Mouse (Mus musculus) ovary, postnatal 14 days (tissue): ENCODE data around the gene Mfng.
A peak's percentile ranks its signal among the peaks of the same experiment; 100 is the strongest.

Experiments
- DNase-seq: peaks from one replicate; pipeline ENCODE4 v3.0.0; 2022; ENCODE audit warnings: low spot score

The Mfng gene

DNA sequence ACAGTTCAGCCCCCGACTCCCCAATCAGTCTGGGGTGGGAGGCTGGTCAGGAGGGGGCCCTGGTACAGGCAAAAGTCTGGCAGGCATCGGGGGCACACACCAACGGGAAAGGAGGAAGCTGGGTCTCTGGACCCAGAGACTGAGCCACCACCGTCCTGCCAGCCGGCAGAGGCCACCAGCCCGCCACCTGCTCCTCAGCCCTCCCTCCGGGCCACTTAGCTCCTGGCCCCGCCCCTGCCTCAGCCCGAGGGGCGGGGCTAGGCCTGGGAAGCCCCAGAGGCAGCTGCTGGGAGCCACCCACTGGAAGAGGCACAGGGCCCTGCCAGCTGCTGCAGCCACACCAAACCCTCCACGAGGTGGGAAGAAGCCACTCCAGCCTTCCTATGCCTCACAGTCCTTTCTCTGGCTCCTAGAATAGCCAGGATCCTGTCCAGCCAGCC is at the start of gene Mfng:
Mfng (minus strand) TSS at position 186 of the 440 bp plus-strand sequence.
- DNase-seq, result peak; percentile 29

DNA sequence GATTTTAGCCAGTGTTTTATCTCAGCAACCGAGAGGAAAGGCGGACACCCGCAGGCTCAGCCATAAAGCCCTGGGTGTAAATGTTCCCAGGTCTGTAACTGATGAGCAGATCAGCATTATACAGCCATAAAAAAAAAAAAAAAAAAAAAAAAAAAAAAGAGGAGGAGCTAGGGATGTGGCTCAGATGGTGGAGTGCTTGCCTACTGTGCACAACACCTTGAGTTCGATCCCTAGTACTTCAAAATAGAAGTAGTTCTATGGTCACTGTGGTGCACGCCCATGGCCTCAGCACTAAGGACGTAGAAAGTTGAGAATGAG is 42.8 kb upstream of the Mfng start:
- no peak for DNase-seq

DNA sequence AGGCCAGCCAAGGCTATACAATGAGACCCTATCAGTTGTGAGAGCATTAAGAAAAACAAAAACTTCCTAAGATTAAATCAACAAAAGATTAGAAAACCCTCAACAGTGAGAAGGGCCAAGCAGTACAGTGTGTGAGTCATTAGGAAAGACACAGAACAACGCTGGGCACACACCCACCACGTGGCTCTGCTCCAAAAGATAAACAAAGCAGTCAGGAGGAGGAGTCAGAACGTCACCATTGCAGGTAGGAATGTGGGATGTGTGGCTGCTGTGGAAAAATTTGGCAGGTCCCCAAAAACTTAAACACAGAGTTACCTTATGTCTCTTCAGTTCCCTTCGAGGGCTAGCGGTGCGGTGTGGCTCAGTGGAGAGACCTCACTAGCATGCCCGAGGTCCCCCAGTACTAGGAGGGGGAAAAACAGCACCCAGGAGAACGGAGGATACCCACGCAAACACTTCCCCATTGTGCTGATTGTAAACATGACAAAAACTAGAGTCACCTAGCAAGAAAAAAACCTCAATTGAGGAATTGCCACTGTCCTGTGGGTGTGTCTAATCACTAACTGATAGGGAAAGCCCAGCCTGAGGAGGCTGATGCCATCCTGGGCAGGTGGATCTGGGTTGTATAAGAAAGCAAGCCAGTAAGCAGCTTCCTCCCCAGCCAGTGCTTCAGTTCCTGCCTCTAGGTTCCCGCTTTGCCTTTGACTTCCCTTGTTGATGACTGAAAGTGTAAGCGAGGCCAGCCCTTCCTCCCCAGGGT is 42.2 kb upstream of the Mfng start:
- no peak for DNase-seq

DNA sequence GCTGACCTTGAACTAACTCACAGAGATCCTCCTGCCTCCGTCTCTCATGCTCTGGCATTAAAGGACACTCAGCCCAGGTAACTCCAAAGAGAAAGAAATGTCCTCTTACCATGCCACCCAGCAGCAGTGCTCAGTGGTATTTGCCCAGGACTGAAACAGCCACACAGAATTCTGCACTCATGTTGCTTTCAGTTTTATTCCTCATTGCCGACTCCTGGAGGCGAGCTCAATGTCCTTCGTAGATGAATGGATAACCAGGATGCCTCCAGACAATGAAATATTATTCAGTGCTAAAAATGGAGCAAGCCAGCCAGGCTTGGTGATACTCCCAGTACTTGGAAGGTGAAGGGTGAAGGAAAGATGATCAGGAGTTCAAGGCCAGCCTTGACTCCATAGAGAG is 40.3 kb upstream of the Mfng start:
- no peak for DNase-seq

DNA sequence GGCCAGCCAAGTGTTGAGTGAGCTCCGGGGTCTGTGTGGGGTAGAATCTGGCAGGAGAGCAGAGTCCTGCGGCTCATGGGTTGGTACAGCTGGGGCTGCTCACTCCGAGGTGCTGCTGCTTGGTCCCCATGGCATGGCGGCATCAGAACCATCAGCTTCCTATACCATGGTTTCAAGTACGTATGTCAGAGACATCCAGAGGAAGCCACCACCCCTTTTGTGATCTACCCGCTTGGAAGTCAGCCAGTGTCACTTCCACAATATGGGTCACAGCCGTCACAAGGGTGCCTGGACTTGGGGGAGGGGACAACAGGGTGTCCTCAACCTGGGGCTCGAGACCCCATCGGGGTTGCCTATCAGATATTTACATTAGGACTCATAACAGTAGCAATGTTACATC is 36.9 kb upstream of the Mfng start:
- DNase-seq, result no peak

DNA sequence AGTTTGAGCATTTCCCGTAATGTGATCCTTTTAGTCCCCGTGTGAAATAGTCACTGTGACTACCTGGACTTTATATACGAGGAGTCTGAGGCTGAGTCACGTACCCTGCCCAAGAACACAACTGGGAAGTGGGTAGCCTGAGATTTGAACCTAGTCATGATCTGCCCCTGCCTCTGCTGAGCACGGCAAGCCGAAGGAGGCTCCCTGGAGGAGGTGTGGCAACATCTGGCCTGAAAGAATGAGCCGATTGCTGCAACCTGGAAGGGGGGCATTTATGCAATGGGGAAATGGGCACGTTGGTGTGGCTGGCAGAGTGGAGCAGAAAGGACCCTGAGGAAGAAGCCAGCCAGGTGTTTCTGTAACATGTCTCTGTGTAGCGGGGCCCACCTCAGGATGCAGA is 36.5 kb upstream of the Mfng start:
- DNase-seq, result no peak

DNA sequence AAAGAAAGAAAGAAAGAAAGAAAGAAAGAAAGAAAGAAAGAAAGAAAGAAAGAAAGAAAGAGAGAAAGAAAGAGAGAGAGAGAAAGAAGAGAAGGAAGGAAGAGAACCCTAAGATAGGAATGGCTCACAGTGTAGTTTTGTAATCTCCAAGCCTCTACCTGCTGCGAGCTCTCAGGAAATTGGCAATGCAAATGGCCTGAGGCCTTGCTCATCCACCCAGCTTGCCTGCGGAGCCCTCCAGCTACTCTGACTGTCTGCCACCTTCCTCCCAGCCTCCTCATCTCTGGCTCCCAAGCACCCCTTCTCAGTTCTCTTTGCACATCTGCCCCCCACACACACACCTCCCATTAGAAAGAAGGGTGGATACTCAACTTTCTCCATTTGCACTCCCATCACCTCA is 35.7 kb upstream of the Mfng start:
- no peak for DNase-seq

DNA sequence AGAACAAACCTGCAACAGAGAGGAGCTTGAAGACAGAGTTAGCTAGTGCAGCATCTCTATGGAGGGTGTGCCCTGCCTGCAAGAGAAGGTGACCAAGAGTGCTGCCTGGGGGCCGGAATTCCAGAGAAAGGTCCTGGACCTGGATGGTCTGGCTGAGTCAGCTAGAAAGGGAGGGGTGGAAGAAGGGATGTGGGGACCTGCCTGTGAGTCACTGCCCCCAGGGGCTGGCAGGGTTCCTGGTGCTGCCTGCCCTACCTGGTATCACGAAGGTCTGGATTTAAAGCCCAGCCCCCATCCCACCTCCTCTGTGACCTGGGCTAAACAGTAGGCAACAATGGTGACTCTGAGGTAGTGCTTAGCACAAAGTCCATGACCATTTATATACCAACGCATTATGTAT is 33.9 kb upstream of the Mfng start:
- DNase-seq, result no peak

DNA sequence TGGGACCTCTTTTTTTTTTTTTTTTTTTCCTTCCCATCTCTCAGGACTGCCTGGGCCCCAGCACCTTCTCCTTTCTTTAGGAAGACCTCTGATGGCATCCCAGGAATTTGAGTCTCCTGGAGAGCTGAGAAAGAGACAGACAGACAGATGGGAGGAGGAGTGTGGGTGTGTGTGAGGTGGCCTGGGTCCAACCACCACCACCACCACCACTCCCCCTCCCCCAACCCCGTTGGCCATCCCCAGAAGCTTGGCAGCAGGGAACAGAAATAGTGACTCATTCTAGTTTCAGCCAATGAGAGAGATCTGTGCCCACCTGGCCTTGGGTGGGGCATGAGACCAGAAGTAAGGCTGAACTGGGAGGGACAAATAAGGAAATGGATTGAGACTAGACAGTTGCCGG is 33.3 kb upstream of the Mfng start:
- no peak for DNase-seq

DNA sequence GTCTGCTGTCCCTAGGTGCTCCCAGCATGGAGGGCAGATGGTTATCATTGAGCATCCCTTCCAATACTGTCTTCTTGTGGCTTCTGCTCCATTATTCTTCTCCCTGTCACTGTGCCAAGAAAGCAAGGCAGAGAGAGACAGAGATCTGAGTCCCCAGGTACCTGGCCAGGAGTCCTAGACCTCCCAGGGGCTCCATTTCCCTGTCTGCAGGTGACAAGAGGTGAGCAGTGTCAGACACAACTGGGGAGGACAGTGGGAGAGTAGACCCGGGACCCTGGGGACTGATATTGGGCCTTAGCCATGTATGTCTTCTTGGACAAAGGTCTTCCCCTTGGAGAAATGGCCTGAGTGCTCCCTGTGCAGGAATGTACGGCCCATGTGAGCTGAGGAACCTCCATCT is 32.1 kb upstream of the Mfng start:
- no peak for DNase-seq

DNA sequence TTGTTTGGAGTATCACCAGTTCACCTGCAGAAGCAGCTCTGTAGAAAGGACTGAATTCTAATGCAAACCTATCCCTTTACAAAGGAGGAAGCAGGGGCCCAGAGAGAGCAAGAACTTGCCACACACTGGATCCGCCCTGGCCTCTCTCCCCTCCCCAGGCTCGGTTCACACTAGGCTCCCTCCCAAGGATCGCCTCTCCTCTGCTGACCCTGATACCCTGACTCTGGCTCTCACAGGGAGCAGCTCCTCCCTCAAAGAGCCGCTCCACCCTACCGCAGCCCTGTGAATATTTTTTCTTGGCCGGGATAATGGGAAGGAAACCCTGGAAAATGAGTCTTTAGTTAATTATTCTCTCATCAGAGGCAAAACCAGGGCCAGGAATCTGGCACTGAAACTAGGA is 31.1 kb upstream of the Mfng start:
- no peak for DNase-seq

DNA sequence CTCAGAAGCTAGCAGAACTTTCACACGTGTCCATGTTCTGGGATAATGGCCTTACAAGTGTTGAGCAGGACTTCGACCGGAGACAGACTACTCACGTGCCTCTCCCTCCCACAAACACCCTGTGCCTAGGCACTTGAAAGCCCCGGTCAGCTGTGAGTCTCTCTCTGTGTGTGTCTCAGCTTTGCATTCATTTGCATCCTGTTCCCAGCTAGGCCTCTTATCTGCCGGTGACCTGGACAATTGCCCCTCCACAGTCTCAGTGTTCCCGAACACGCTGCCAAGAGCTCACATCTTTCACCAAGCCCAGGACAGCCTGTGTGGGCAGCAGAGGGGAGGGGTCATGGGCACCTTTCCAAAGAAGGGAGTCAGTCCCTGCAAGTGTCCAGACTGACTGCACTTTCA is 30.2 kb upstream of the Mfng start:
- DNase-seq, result no peak

DNA sequence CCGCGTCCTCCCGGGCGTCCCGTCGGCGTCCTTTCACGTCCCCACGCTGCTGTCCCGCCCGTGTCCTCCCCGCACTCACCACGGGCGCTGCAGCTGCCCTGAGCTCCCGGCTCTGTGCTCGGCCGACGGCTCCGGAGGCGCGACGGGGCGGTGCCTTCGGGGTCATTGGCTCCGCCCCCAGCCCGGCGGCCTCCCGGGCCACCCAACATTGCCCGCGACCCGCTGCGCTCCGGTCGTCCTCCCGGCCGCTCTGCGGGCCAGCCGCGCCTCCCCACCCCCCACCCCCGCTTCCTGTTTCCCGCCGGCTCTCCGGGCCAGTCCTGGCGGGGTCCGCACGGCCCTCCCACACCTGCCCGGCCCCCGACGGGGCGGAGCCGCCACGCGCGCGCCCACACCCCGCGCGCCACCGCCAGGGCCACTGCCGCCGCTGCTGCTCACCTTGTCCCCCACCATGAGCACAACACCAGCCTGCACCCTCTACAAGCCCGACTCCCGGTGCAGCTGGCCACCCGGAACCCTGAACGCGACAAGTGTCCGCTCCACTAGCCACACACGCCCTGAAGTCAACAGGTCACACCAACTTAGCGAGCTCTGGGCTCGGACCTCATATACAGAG is 29.6 kb upstream of the Mfng start, which contains the start of gene Card10:
Card10 (minus strand) TSS at position 267 of the 616 bp plus-strand sequence.
- DNase-seq, result no peak

DNA sequence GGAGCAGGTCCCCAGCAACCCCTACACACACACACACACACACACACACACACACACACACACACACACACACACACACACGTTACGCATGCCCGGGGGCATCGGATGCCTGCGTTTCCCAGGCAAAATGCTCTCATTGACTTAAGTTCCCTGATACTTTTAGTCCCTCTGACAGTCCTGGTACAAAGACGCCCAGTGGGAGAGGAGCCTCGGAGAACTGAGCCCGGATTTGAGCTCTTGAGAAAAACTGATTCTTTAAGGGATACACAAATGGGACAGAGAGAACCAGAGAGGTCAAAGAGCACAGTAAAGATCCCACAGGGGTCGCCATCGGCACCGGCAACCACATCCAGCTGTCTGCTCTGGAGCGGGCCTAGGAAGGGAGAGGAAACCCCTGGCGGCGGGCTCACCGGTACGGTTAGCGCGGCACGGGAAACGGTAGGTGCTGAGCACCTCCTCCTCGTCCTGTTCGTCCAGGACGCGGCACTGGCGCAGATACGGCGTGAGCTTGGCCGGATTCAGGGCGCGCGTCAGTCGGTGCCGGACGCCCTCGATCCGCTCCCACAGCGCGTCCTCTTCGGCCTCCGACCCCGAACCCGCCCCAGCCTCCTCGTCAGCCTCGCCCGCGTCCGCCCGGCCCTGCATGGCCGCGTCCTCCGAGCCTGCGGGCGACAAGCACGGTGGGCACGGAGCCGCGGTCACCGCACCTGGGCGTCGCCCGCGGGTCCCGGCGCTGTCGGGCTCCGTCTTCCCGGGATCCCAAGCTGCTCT is 28.9 kb upstream of the Mfng start:
- DNase-seq, result no peak

DNA sequence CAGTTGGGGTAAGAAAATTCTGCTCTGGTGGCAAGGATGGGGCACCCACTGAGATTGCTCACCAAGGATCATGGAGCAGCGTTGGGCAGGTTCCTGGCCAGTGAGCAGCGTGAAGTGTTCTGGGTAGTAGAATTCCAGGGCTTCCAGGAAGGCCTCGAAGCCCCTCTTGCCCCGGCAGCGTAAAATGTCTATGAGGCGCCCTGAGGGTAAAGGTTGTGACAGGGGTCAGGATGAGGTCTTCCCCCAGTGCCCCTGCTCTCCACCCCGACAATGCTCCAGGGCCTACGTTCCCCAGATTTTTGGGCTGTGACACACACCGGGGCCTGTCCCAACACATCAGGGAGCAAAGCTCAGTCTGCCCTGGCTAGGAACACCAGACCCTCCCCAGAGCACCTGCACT is 28.3 kb upstream of the Mfng start:
- no peak for DNase-seq

DNA sequence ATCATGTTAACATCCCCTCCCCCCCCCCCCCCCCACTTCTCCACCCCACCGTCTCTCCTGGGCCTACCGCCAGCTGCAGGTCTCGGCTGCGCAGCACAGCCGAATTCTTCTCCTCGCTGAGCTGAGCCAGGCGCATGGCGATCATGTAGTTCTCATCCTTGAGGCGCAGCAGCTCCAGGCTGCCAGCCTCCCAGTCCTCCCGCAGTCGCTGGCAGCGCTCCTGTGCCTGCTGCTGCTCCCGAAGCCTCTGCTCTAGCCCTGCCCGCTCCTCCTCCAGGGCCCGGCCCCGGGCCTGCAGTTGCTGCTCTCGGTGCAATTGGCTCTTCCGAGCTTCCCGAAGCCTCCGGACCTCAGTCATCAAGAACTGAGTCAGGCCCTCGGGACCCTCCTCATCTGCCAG is 25.8 kb upstream of the Mfng start:
- no peak for DNase-seq

DNA sequence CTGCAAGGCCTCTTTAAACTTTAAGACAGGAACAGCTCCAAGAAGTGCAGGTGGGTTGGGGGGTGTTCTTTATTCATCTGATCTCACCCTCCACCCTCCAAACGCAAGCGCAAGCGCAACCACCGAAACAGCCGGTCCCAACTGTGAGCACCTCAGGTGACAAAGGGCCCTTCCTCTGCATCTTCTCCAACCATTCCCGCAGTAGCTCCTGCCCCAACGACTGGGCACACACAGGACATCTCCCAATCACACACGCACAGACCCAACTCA is 23.7 kb upstream of the Mfng start:
- no peak for DNase-seq

DNA sequence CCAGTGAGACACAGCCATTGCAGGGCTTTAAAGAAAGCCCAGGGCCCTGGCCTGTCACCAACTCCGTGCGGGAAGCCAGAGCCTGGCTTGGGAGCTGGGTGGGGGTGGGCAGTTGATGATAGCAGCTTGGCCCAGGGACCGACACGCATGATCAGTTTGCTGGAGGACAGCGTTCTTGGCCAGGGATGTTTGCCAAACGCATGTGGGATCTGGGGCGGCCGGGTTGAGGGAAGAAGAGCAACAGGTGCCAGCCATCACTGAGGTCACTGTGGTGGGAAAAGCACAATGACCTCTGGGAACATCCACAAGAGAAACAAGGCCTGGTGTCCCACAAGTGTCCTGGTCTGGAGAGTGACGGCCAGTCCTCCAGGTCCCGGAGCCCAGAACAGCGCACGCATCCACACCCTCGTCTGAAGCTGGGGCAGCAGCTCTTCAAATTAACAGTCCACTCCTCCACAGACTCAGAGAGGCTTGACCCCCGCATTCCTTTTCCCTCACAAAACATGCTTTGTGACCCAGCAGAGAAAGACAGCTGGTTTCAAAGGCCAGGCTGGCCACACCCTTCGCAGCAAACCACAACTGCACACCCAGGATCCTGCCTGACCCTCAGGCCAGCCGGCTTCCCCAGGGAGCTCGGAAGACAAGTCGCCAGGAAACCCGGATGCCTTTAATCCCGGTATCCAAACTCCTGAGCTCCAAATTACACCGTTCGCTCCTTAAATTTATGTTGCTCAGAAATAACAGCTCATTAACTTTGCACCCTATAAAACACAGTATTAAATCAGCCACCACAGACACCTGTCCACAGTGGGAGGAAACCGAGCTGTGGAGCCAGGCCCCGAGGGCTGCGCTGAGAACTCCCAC is 23.2 kb upstream of the Mfng start:
- DNase-seq, result peak; percentile 35

DNA sequence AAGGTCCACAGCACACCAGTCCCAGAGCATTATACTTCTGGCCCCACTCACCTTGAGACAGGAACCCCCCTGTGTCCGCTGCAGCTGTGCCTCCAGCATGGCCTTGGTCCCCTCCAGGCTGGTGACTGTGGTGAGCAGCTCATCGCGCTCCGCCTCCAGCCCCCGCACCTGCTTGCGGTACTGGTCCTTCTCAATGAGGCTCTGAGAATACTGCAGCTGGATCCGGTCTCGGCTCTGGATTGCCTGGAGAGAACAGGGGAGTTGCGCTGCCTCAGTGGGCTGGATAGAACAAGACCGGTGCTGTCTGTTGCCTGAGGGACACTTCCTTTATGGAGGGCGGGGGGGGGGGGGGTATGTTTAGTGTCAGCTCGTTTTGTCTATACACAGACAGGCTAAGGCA is 17.7 kb upstream of the Mfng start:
- DNase-seq, result no peak

DNA sequence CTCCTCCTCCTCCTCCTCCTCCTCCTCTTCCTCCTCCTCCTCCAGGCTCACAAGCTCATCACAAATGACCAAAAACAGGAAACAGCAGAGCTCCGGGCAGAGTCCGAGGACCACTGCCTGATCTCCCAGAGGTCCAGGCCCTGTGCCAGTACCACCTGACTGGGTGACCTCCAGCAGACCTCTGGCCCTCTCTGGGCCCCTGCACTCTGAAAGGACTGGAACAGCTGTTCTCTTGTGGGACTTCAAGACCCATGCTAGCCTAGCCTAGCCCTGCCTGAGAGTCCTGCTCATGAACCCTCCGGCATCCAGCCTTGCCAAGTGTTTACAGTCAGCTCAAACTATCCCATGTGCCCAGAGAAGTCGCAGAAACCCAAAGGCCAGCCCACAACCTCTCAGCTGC is 17.2 kb upstream of the Mfng start:
- DNase-seq, result no peak

DNA sequence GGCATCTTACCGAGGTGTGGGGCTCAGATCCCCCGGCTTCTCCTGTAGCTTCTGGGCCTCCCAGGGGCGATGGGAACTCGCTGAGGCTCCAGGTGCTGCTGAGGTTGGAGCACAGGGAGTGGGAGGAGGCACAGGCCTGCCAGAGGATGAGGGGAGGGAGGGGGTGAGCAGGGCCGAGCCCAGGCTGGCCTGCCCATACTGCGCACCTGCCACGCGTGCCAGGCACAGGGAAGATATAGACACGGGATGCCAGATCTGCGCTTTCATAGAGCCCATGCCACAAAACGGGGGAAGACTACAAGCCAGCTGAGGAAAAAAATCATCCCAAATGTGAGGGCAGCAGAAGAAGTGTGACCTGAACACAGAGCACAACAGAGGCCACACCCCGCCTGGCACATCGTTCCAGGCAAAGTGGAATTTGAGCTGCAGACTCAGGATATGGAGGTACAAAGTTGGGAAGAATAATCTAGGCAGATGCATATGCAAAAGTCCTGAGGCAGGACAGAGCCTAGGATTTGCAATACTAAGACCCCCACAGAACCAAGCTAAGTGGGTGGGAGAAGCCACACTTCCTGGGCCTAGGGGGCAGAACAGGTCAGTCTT is 16.5 kb upstream of the Mfng start:
- no peak for DNase-seq

DNA sequence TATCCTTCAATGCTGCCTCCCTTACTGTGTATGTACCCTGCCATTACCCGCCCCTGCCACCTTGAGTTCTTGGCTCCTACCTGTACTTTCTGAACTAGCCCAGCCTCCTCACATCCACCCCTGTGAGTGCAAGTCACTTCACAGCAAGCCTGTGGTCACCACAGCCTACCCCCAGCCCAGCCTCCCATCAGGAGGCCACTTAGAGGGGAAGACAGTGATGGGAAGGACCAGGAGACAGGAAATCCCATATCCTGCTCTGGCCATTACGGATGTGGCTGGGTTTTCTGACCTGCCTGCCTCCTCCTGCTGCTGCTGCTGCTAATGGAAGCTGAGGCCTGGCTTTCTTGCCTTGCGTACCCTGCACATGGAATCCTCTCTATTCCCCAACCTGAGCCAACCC is 14.8 kb upstream of the Mfng start:
- DNase-seq, result no peak
